In genomic region chrX:9244603-9245336, GRCm38 (mm10) we compare ENCODE assay signal across 13 mouse cellular contexts. TPM values are rescaled to one million over a fixed set of nuclear protein-coding genes. Genes with fewer than 3 reads are reported as not detected.
DNase-seq lines count a peak whose midpoint lies in the region; ATAC-seq and TF ChIP-seq lines count a peak whose summit lies in the region.
"Had no signal": no experiment of that assay in that cellular context is flagged by ENCODE, and none has a peak within 500 bp of the region (broad histone marks: within the 10 kb centered on the region; RNA-seq: fewer than 3 reads in every experiment).

No protein-coding gene starts in this region.

- WGBS in forebrain, embryonic 12.5 days, result 65% methylated on average over 12 of the region's 12 CpGs
- 77% methylated on average over 12 of the region's 12 CpGs for WGBS in forebrain, embryonic 10.5 days
- WGBS in hindbrain, embryonic 13.5 days, result 60% methylated on average over 12 of the region's 12 CpGs
- WGBS in kidney, embryonic 14.5 days, result 79% methylated on average over 12 of the region's 12 CpGs

- peak in 1 of 3 experiments; percentile 7; a peak in 1 of 6 replicates for TF ChIP-seq CTCF in MEL (IDR thresholded peaks at IDR 0.05 in 2 of 3, conservative IDR thresholded peaks at IDR 0.05 in 1 of 3; ENCODE audit: control insufficient read depth in 1 of 3, insufficient read depth in 1 of 3, low read depth in 2 of 3, low read length in 3 of 3, poor library complexity in 1 of 3, severe bottlenecking in 1 of 3)

- no peaks in the 10 kb centered on the region for H3K9me3 ChIP-seq in forebrain, embryonic 12.5 days
- no peaks in the 10 kb centered on the region for H3K9me3 ChIP-seq in forebrain, embryonic 10.5 days
- H3K9me3 ChIP-seq in MEL (replicated peaks; ENCODE audit: insufficient read depth, low read length), result no peaks in the 10 kb centered on the region
- H3K9me3 ChIP-seq in hindbrain, embryonic 13.5 days, result no peaks in the 10 kb centered on the region
- H3K9me3 ChIP-seq in kidney, embryonic 14.5 days (ENCODE audit: control insufficient read depth, low read length), result no peaks in the 10 kb centered on the region

- no peak overlapping the region for H3K9ac ChIP-seq in forebrain, embryonic 12.5 days
- H3K9ac ChIP-seq in MEL (ENCODE audit: control insufficient read depth, low read depth, low read length, poor library complexity, severe bottlenecking), result peak overlapping the region; percentile 52
- no peak overlapping the region for H3K9ac ChIP-seq in hindbrain, embryonic 13.5 days
- no peak overlapping the region for H3K9ac ChIP-seq in kidney, embryonic 14.5 days (ENCODE audit: low read depth, low read length)

- no peak for TF ChIP-seq RAD21 in MEL (IDR thresholded peaks at IDR 0.05; ENCODE audit: low read depth, low read length)

- H3K36me3 ChIP-seq in forebrain, embryonic 12.5 days (replicated peaks), result no peaks in the 10 kb centered on the region
- H3K36me3 ChIP-seq in forebrain, embryonic 10.5 days (replicated peaks), result no peaks in the 10 kb centered on the region
- peaks cover 0 to 58% of the 10 kb centered on the region in 2 experiments; a peak in 2 of 4 replicates for H3K36me3 ChIP-seq in MEL (ENCODE audit: control insufficient read depth in 1 of 2, insufficient read depth in 2 of 2, low read length in 2 of 2)
- no peaks in the 10 kb centered on the region for H3K36me3 ChIP-seq in hindbrain, embryonic 13.5 days
- H3K36me3 ChIP-seq in kidney, embryonic 14.5 days (ENCODE audit: control insufficient read depth, insufficient read depth, low read length), result no peaks in the 10 kb centered on the region

- no peak for DNase-seq in forebrain, embryonic 10.5 days (ENCODE audit: extremely low spot score, low spot score)
- DNase-seq in MEL (ENCODE audit: low read depth, low spot score), result peak; percentile 95
- DNase-seq in kidney, postnatal 10 days, result no peak
- no peak for DNase-seq in layer of hippocampus, adult 8-10 months (ENCODE audit: low spot score in 2 of 2)
- DNase-seq: cerebellum, postnatal 25 days; lung, adult 2 months had no signal

- TF ChIP-seq POLR2A in MEL (IDR thresholded peaks at IDR 0.05; ENCODE audit: control insufficient read depth in 1 of 2, insufficient read depth in 1 of 2, low read depth in 1 of 2, low read length in 2 of 2, poor library complexity in 1 of 2), result no peak

- TF ChIP-seq EP300 in MEL (IDR thresholded peaks at IDR 0.05; ENCODE audit: low read depth in 1 of 2, low read length in 2 of 2), result peak; percentile 97 to 98

- no peaks in the 10 kb centered on the region for H3K27me3 ChIP-seq in forebrain, embryonic 12.5 days
- H3K27me3 ChIP-seq in forebrain, embryonic 10.5 days (ENCODE audit: poor library complexity, severe bottlenecking), result no peaks in the 10 kb centered on the region
- H3K27me3 ChIP-seq in MEL (ENCODE audit: control insufficient read depth in 1 of 2, insufficient read depth in 2 of 2, low read length in 2 of 2), result no peaks in the 10 kb centered on the region
- H3K27me3 ChIP-seq in hindbrain, embryonic 13.5 days, result no peaks in the 10 kb centered on the region
- H3K27me3 ChIP-seq in kidney, embryonic 14.5 days (ENCODE audit: control insufficient read depth, insufficient read depth, low read length), result no peaks in the 10 kb centered on the region

- no peak overlapping the region for H3K4me3 ChIP-seq in forebrain, embryonic 12.5 days (replicated peaks)
- H3K4me3 ChIP-seq in forebrain, embryonic 10.5 days, result no peak overlapping the region
- peak overlapping the region in 1 of 2 experiments; percentile 8; a peak in 1 of 4 replicates for H3K4me3 ChIP-seq in MEL (ENCODE audit: control insufficient read depth in 1 of 2, insufficient read depth in 1 of 2, low read depth in 2 of 2, low read length in 2 of 2)
- no peak overlapping the region for H3K4me3 ChIP-seq in hindbrain, embryonic 13.5 days
- no peak overlapping the region for H3K4me3 ChIP-seq in kidney, embryonic 14.5 days (ENCODE audit: low read length)

- H3K79me2 ChIP-seq in MEL (ENCODE audit: control insufficient read depth, insufficient read depth, low read length, poor library complexity), result no peaks in the 10 kb centered on the region

- no peak overlapping the region for H3K4me2 ChIP-seq in forebrain, embryonic 12.5 days
- no peak overlapping the region for H3K4me2 ChIP-seq in hindbrain, embryonic 13.5 days
- H3K4me2 ChIP-seq in kidney, embryonic 14.5 days (replicated peaks; ENCODE audit: low read depth, low read length), result no peak overlapping the region

- 0 out of 2 replicates have a peak, but pooled peaks cover 5% of the 10 kb centered on the region for H3K4me1 ChIP-seq in forebrain, embryonic 12.5 days
- peaks cover 13% of the 10 kb centered on the region for H3K4me1 ChIP-seq in forebrain, embryonic 10.5 days
- peaks cover 30 to 47% of the 10 kb centered on the region in 2 experiments for H3K4me1 ChIP-seq in MEL (ENCODE audit: control insufficient read depth in 1 of 2, insufficient read depth in 2 of 2, low read length in 2 of 2)
- peaks cover 4% of the 10 kb centered on the region; the same call in 1 of the 2 replicates for H3K4me1 ChIP-seq in hindbrain, embryonic 13.5 days (replicated peaks)
- no peaks in the 10 kb centered on the region for H3K4me1 ChIP-seq in kidney, embryonic 14.5 days (ENCODE audit: control insufficient read depth, insufficient read depth, low read length)

- 0 out of 2 replicates have a peak, but pooled peaks have one; percentile 52 for ATAC-seq in forebrain, embryonic 12.5 days (ENCODE audit: low FRiP score)
- ATAC-seq in hindbrain, embryonic 13.5 days (ENCODE audit: low FRiP score), result no peak
- peak; percentile 93 for ATAC-seq in megakaryocyte-erythroid progenitor cell, adult 5-6 weeks (replicated peaks; ENCODE audit: low FRiP score, low TSS enrichment, poor library complexity, severe bottlenecking)
- ATAC-seq in kidney, embryonic 14.5 days (ENCODE audit: low FRiP score, low TSS enrichment), result no peak

- no peak overlapping the region for H3K27ac ChIP-seq in forebrain, embryonic 12.5 days
- H3K27ac ChIP-seq in forebrain, embryonic 10.5 days, result no peak overlapping the region
- H3K27ac ChIP-seq in MEL (ENCODE audit: control insufficient read depth, low read depth, low read length), result peak overlapping the region; percentile 98
- peak overlapping the region; percentile 23; the same call in 1 of the 2 replicates for H3K27ac ChIP-seq in hindbrain, embryonic 13.5 days
- no peak overlapping the region for H3K27ac ChIP-seq in kidney, embryonic 14.5 days (ENCODE audit: low read depth, low read length)

RNA-seq across cellular contexts. Expression of gene Gm14862, which starts 11.9 kb away (rescaled TPM):
- 0.29 and 0.33 TPM in 2 replicates for polyA plus RNA-seq in forebrain, embryonic 12.5 days (2016; fragmentation: Nextera tagmentation; extraction: Ambion mirVana)
- not detected in 2 replicates for polyA plus RNA-seq in forebrain, embryonic 10.5 days (2016; fragmentation: Nextera tagmentation; extraction: Ambion mirVana)
- total RNA-seq in MEL (2012; rRNA removed), result not detected in 2 replicates
- not detected for polyA plus RNA-seq in MEL (2012; ENCODE audit: insufficient read depth in 1 of 2, insufficient read length in 2 of 2, low read depth in 1 of 2, low replicate concordance in 2 of 2, missing spikeins in 1 of 2)
- polyA plus RNA-seq in hindbrain, embryonic 13.5 days (2015; fragmentation: Nextera tagmentation; extraction: Ambion mirVana), result not detected in 2 replicates
- total RNA-seq in megakaryocyte-erythroid progenitor cell, adult 5-6 weeks (2014; fragmentation: Nextera tagmentation), result not detected in 2 replicates
- total RNA-seq in megakaryocyte-erythroid progenitor cell, adult 5-6 weeks (2017), result not detected in 2 replicates
- not detected in 2 replicates for polyA plus RNA-seq in kidney, embryonic 14.5 days (2014; fragmentation: Nextera tagmentation; extraction: Ambion mirVana)
- not detected for total RNA-seq in layer of hippocampus, adult 8-10 months (2022)
- total RNA-seq: gastrocnemius, adult 8-10 months had no signal
- polyA plus RNA-seq: C2C12; large intestine, adult 2 months; lung, adult 2 months had no signal

RNA-seq across cellular contexts. Expression of gene Xk, which starts 27.8 kb away (rescaled TPM):
- polyA plus RNA-seq in forebrain, embryonic 12.5 days (2016; fragmentation: Nextera tagmentation; extraction: Ambion mirVana), result 3.9 and 4.2 TPM in 2 replicates
- 2.9 and 3.3 TPM in 2 replicates for polyA plus RNA-seq in forebrain, embryonic 10.5 days (2016; fragmentation: Nextera tagmentation; extraction: Ambion mirVana)
- 10.7 and 11.1 TPM in 2 replicates for total RNA-seq in MEL (2012; rRNA removed)
- 10 to 100 TPM in 1 of 2 experiments, not detected in 1; 36.6 TPM for polyA plus RNA-seq in MEL (2012; ENCODE audit: insufficient read depth in 1 of 2, insufficient read length in 2 of 2, low read depth in 1 of 2, low replicate concordance in 2 of 2, missing spikeins in 1 of 2)
- 2.9 and 3.6 TPM in 2 replicates for polyA plus RNA-seq in hindbrain, embryonic 13.5 days (2015; fragmentation: Nextera tagmentation; extraction: Ambion mirVana)
- 45.8 and 46.1 TPM in 2 replicates for total RNA-seq in megakaryocyte-erythroid progenitor cell, adult 5-6 weeks (2014; fragmentation: Nextera tagmentation)
- total RNA-seq in megakaryocyte-erythroid progenitor cell, adult 5-6 weeks (2017), result 18.6 and 21.5 TPM in 2 replicates
- 1.1 and 2.0 TPM in 2 replicates for polyA plus RNA-seq in kidney, embryonic 14.5 days (2014; fragmentation: Nextera tagmentation; extraction: Ambion mirVana)
- 10 to 100 TPM; 12.5 to 19.7 (median 14.9) TPM for total RNA-seq in layer of hippocampus, adult 8-10 months (2022)

RNA-seq across cellular contexts. Expression of gene H2al1m, which starts 38.8 kb away (rescaled TPM):
- 0.83 TPM in 1 of 2 replicates, not detected in the other for polyA plus RNA-seq in forebrain, embryonic 12.5 days (2016; fragmentation: Nextera tagmentation; extraction: Ambion mirVana)
- polyA plus RNA-seq in forebrain, embryonic 10.5 days (2016; fragmentation: Nextera tagmentation; extraction: Ambion mirVana), result not detected in 2 replicates
- total RNA-seq in MEL (2012; rRNA removed), result 0.85 and 1.1 TPM in 2 replicates
- 1 to 10 TPM in 1 of 2 experiments, not detected in 1; 3.5 TPM for polyA plus RNA-seq in MEL (2012; ENCODE audit: insufficient read depth in 1 of 2, insufficient read length in 2 of 2, low read depth in 1 of 2, low replicate concordance in 2 of 2, missing spikeins in 1 of 2)
- polyA plus RNA-seq in hindbrain, embryonic 13.5 days (2015; fragmentation: Nextera tagmentation; extraction: Ambion mirVana), result not detected in 2 replicates
- 8.3 and 18.6 TPM in 2 replicates for total RNA-seq in megakaryocyte-erythroid progenitor cell, adult 5-6 weeks (2014; fragmentation: Nextera tagmentation)
- total RNA-seq in megakaryocyte-erythroid progenitor cell, adult 5-6 weeks (2017), result not detected in 2 replicates
- not detected in 2 replicates for polyA plus RNA-seq in kidney, embryonic 14.5 days (2014; fragmentation: Nextera tagmentation; extraction: Ambion mirVana)
- under 1 TPM in 2 of 4 experiments, not detected in 2; 0.68 to 0.93 TPM for total RNA-seq in layer of hippocampus, adult 8-10 months (2022)
- polyA plus RNA-seq: C2C12; lung, adult 2 months had no signal

RNA-seq across cellular contexts. Expression of gene Lancl3, which starts 45.1 kb away (rescaled TPM):
- 2.5 and 2.8 TPM in 2 replicates for polyA plus RNA-seq in forebrain, embryonic 12.5 days (2016; fragmentation: Nextera tagmentation; extraction: Ambion mirVana)
- 0.12 TPM in 2 replicates for polyA plus RNA-seq in forebrain, embryonic 10.5 days (2016; fragmentation: Nextera tagmentation; extraction: Ambion mirVana)
- total RNA-seq in MEL (2012; rRNA removed), result not detected in 2 replicates
- under 1 TPM in 1 of 2 experiments, not detected in 1; 0.03 TPM for polyA plus RNA-seq in MEL (2012; ENCODE audit: insufficient read depth in 1 of 2, insufficient read length in 2 of 2, low read depth in 1 of 2, low replicate concordance in 2 of 2, missing spikeins in 1 of 2)
- 3.6 and 4.0 TPM in 2 replicates for polyA plus RNA-seq in hindbrain, embryonic 13.5 days (2015; fragmentation: Nextera tagmentation; extraction: Ambion mirVana)
- 0.07 TPM in 1 of 2 replicates, not detected in the other for total RNA-seq in megakaryocyte-erythroid progenitor cell, adult 5-6 weeks (2014; fragmentation: Nextera tagmentation)
- total RNA-seq in megakaryocyte-erythroid progenitor cell, adult 5-6 weeks (2017), result not detected in 2 replicates
- 0.59 and 0.77 TPM in 2 replicates for polyA plus RNA-seq in kidney, embryonic 14.5 days (2014; fragmentation: Nextera tagmentation; extraction: Ambion mirVana)
- 1 to 10 TPM; 5.0 to 6.1 (median 5.9) TPM for total RNA-seq in layer of hippocampus, adult 8-10 months (2022)

Comparison
In these comparisons a context has a peak if more than half of its experiments do, and no peak if none do; other contexts are left out.
1. ATAC-seq: peak in forebrain, embryonic 12.5 days (single experiment) and megakaryocyte-erythroid progenitor cell, adult 5-6 weeks (single experiment); none in hindbrain, embryonic 13.5 days (single experiment) and kidney, embryonic 14.5 days (single experiment).
2. H3K27ac ChIP-seq: peak in MEL (single experiment) and hindbrain, embryonic 13.5 days (single experiment); none in forebrain, embryonic 12.5 days (single experiment), forebrain, embryonic 10.5 days (single experiment) and kidney, embryonic 14.5 days (single experiment).